Mouse (Mus musculus) kidney, adult 2 months (tissue): Measurements from ENCODE around the gene Mrpl38.

Source experiments
- CTCF ChIP-seq: fragments of 200-500 bp; conservative IDR thresholded peaks from 2 replicates; pipeline ENCODE4 v1.5.1; 2011; ENCODE audit warnings: low read depth, mild to moderate bottlenecking, control low read depth, low read length, moderate library complexity, mixed read lengths; ENCODE audit not compliant: insufficient read depth, insufficient read length
- POLR2A ChIP-seq: fragments of 200-500 bp; IDR thresholded peaks from one replicate; pipeline ENCODE4 v1.6.1; 2011; ENCODE audit warnings: low read depth, low read length, control low read depth

DNA sequence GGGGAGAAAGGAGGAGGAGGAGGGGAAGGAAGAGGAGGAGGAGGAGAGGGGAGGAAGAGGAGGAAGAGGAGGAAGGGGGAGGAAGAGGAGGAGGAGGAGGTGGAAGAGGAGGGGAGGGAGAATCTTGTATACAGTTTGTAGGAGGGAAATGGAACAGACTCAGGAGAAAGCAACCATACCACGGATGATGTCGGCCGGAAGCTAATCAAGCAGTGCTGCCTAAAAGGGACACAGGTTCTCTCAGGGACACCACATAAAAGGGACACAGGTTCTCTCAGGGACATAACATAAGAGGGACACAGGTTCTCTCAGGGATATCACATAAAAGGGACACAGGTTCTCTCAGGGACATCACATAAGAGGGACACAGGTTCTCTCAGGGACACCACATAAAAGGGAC is 30.5 kb upstream of the Mrpl38 start:
- TF ChIP-seq POLR2A: no peak
- TF ChIP-seq CTCF: no peak
